Mouse (Mus musculus): ENCODE data around the gene Cln6. TPM values are rescaled to one million over a fixed set of nuclear protein-coding genes. Genes with fewer than 3 reads are reported as not detected.
"Not testable (repeated sequence)": the region's sequence is repeated elsewhere in the genome, so short reads cannot be mapped to it uniquely, and the experiment has no call there.

Cln6 gene
- total RNA-seq, 2 experiments from 2014 or later: 10.0 to 11.9 TPM

DNA sequence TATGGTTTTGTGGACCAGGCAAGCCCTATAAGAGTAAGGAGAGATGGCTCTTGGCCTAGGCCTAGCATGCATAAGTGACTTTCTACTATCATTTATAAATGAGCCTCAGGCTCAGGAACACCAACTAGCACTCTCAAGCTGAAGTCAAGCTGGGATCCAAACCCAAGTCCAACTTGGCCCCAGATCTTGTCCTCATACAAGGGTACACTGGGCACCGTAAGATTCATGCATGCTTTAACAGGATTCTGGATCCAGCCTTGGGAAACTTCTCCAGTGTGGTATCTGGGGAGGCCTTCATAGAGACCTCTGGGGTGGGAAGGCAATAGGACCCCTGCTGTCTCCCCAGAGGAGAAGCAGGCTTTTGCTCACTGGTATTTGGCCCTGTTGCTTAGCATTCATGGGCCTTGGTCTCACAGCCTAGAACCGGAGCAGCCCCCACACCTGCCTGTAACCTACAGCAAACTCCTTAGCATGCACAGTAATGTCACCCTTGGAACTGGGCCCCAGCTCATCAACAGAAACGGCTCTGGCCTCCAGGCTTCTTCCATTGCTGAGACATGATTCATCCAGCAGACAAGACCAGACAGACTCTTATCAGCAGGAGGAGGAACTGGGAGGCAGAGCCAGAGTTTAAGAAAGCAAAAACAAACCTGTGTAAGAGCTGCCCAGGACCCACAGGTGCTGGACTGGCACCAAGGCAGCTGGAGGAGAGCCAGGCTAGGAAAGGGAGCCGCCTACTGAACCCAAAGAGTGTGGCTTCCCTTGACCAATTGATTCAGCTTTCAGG, 20.6 kb upstream of the Cln6 start:
- intact Hi-C loops (cut with DNase I): no loop called here
- Histone ChIP-seq H3K27ac (no peak overlapping the region), H3K4me3 (no peak overlapping the region)
- no peak for DNase-seq (ENCODE audit: extremely low spot score in 1 of 2, low spot score in 2 of 2)
- TF ChIP-seq CTCF (IDR thresholded peaks at IDR 0.05): no peak

DNA sequence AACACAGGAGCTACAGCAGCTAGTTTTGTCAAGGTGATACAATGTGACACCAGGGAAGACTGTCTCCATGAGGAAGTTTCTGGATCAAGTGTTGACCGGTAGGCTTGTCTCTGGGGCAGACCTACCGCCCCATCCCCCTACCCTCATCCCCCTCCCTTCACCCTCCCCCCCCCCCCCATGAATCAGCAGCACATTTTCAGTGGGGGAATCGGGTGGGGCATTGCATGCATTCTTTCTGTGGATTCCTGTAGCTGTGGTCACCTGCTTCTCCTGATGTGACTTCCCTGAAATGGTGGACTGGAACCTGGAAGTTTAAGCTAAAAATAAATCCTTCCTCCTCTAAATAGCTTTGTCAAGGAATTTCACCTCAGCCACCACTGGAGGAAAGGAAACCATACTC, 19.1 kb upstream of the Cln6 start:
- intact Hi-C loops (cut with DNase I): no loop called here
- Histone ChIP-seq H3K4me3 (no peak overlapping the region), H3K27ac (no peak overlapping the region)
- TF ChIP-seq CTCF (IDR thresholded peaks at IDR 0.05): no peak
- no peak for DNase-seq (ENCODE audit: extremely low spot score in 1 of 2, low spot score in 2 of 2)

DNA sequence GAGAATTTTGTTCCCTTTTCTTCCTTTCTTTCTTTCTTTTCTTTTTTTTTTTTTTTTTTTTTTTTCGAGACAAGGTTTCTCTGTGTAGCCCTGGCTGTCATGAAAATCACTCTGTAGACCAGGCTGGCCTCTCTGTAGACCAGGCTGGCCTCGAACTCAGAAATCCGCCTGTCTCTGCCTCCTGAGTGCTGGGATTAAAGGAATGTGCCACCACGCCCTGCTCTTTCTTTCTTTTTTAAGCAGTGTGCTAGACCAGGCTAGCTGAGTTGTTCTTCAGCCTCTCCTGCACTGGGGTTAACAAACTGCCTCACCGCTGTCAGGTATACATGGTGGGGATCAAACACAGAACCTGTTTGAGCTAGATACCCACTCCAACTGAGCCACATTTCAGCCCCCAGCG, 18.7 kb upstream of the Cln6 start:
- H3K27ac ChIP-seq: not testable (repeated sequence)
- intact Hi-C loops (cut with DNase I): loop anchor here (10.0 kb wide), 1 partner anchor 75 kb away; no protein-coding TSS in a partner anchor

DNA sequence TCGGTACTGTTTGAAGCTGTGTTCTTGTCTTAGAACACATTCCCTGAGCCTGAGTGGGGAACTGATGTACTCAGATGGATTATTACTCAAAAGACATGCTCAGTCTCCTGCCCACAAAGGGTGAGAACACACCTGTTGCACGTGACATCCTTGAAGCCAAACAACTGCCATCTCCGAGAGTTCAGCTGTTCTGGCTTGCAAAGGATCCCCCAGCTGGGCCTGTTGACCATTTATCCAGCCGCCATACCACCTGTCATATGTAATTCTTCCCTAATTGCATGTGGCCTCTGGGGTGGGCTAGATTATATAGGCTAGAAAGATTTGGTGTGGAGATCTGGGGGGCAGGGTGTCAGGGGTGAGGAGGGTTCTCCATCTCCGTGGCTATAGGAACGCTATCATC, 17.8 kb upstream of the Cln6 start:
- intact Hi-C loops (cut with DNase I): loop anchor here (10.0 kb wide), 1 partner anchor 76 kb away; no protein-coding TSS in a partner anchor
- Histone ChIP-seq H3K4me3 (no peak overlapping the region), H3K27ac (no peak overlapping the region)
- no peak for DNase-seq (ENCODE audit: extremely low spot score in 1 of 2, low spot score in 2 of 2)
- no peak for TF ChIP-seq CTCF (IDR thresholded peaks at IDR 0.05)

More for the DNA sequence above, 18.7 kb upstream of the Cln6 start:
- not testable (repeated sequence) for DNase-seq (ENCODE audit: extremely low spot score in 1 of 2, low spot score in 2 of 2); H3K4me3 ChIP-seq

DNA sequence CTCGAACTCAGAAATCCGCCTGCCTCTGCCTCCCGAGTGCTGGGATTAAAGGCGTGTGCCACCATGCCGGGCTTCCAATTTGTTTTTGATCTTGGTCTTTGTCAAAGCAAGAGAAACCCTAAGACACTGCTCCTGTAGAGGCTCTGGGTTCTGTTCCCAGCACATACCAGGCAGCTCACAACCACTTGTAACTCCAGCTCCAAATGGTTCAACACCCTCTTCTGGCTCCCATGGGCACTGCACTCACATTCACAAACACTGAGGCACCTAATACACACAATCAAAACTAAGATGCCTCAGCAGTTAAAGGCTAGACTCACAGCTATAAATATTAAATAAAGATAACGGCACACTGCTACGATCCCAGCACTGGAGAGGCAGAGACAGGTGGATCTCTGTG, 16.8 kb upstream of the Cln6 start:
- intact Hi-C loops (cut with DNase I): loop anchor here (10.0 kb wide), 1 partner anchor 77 kb away; no protein-coding TSS in a partner anchor
- DNase-seq (ENCODE audit: extremely low spot score in 1 of 2, low spot score in 2 of 2): no peak

DNA sequence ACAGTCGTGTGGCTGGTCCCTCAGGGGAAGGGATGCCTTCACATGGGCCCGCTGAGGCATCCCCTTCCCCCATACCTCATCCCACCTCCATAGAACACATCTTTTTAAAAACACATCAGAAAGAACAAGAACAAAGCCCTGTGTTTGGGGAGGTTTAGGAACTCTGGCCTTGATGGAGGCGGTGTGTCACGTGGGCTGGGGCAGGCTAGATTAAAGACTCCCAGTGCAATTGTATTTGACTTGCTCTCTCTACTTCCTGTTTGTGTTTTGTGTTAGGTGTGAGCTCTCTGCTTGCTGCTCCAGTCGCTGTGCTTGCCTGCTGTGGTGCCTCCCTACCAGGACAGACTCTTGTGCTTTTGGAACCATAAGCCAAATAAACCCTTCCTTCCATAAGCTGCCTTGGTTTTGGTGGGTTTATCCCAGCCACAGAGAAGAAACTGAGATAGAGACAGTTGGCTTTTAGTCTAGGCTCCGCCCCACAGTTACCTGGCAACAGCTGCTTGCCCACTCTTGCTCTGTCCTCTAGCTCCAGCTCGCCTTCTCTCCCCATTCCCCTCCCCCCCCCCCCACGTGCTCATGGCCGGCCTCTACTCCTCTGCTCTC, 12.7 kb upstream of the Cln6 start:
- no peak overlapping the region for H3K4me3 ChIP-seq
- no peak overlapping the region for H3K27ac ChIP-seq
- no peak for DNase-seq (ENCODE audit: extremely low spot score in 1 of 2, low spot score in 2 of 2)
- no peak for TF ChIP-seq CTCF (IDR thresholded peaks at IDR 0.05)
- intact Hi-C loops (cut with DNase I): loop anchor here (5.0 to 10.0 kb wide), 3 partner anchors 44 to 269 kb away; no protein-coding TSS in a partner anchor

More for the DNA sequence above, 16.8 kb upstream of the Cln6 start:
- TF ChIP-seq CTCF (IDR thresholded peaks at IDR 0.05): no peak; the same call in 1 of the 2 replicates
- no peak overlapping the region for H3K27ac ChIP-seq
- H3K4me3 ChIP-seq: no peak overlapping the region

DNA sequence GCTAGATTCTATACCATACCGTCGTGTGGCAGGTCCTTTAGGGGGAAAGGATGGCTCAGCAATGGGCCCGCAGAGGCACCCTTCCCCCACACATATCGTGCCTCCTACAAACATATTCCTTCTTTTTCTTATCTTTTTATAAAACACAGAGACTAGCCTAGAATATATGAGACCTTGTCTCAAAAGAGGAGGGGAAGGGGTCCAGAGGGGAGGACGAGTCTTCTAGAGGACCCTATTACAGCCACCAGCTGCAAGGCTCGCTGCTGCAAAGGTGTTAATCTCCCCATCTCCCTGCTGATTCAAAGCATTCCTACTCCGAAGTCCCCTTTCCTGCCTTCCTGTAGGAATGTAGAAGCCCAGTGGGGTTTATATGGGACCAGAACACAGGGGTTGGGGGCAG, 12.1 kb upstream of the Cln6 start:
- DNase-seq (ENCODE audit: extremely low spot score in 1 of 2, low spot score in 2 of 2): no peak
- intact Hi-C loops (cut with DNase I): loop anchor here (5.0 to 10.0 kb wide), 3 partner anchors 44 to 269 kb away; no protein-coding TSS in a partner anchor
- Histone ChIP-seq H3K27ac (no peak overlapping the region), H3K4me3 (no peak overlapping the region)
- TF ChIP-seq CTCF (IDR thresholded peaks at IDR 0.05): no peak

DNA sequence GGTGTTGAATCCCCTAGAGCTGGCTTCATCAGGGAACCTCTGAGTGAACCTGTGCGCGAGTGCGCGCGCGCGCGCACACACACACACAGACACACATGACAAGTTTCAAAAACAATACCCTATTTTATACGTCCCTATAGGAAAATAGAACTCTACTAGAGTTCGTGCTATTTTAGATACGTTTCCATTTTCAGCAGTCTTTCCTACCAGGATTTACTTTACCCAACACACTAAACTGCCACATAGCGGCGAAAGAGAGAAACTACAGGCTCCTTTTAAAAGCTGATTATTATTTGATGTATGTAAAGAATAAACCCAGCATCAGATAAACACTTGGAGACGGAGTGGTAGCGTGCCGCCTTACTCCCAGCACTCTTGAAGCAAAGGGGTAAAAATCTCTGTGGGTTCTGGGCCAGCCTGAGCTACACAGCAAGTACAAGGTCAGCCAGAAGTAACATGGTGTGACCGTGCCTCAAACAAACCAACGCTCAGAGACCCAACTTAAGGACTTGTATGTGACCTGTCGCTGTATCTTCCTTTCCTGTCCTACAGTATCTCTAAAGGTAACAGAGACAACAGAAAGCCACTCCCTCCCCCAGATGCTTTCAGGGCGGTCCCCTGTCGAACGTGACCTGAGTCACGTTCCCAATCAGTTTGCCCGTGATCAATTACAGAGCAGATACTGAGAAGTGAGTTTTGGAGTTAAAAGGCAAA, 10.5 kb upstream of the Cln6 start:
- DNase-seq (ENCODE audit: extremely low spot score in 1 of 2, low spot score in 2 of 2): no peak
- intact Hi-C loops (cut with DNase I): loop anchor here (1.0 to 10.0 kb wide), 4 partner anchors 17 to 271 kb away; partner anchors contain the start of gene Fem1b
- Histone ChIP-seq H3K27ac (peak overlapping the region; percentile 80), H3K4me3 (peak overlapping the region; percentile 37)
- TF ChIP-seq CTCF (IDR thresholded peaks at IDR 0.05): peak; percentile 75

DNA sequence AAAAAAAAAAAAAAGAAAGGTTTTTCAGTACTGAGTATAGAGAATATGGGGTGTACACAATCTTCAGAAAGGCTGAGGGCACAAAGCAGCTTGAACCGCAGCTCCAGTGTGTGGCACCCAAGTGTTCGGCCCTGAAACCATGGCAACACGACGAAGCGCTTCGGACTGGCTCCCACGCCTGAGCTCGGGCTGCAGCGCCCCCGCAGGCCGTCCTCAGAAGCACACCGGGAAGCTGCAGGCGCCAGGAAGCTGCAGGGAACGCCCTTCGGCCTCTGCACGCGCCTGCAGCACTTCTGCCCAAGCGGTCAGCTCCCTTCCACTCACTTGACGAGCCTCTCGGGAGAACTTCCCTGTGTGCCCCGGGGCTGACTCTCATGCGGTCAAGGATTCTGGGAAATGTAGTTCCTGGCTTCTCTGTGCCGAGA, 9.9 kb upstream of the Cln6 start:
- Histone ChIP-seq H3K27ac (peak overlapping the region; percentile 80), H3K4me3 (peak overlapping the region; percentile 37)
- peak; percentile 94 to 96 for DNase-seq (ENCODE audit: extremely low spot score in 1 of 2, low spot score in 2 of 2)
- TF ChIP-seq CTCF (IDR thresholded peaks at IDR 0.05): peak; percentile 80
- intact Hi-C loops (cut with DNase I): loop anchor here (1.0 to 10.0 kb wide), 4 partner anchors 17 to 271 kb away; partner anchors contain the start of gene Fem1b

DNA sequence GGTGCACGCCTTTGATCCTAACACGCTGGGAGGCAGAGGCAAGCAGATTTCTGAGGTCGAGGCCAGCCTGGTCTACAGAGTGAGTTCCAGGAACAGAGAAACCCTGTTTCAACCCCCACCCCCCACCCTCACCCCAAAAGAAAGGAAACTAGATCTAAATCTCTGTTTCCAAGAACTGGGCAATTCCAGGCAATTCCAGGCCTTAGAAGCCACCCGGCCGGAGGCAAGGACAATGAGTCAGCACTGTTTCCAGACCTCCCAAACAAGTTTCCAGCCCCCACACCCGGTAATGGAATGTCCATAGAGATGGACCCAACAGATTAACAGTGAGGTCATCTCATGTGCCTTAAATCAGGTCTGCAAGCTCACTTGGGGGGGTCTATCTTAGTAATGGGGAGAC, 8.7 kb upstream of the Cln6 start:
- TF ChIP-seq CTCF (IDR thresholded peaks at IDR 0.05): no peak
- intact Hi-C loops (cut with DNase I): loop anchor here (5.0 to 10.0 kb wide), 3 partner anchors 48 to 273 kb away; no protein-coding TSS in a partner anchor
- DNase-seq (ENCODE audit: extremely low spot score in 1 of 2, low spot score in 2 of 2): no peak
- Histone ChIP-seq H3K27ac (no peak overlapping the region), H3K4me3 (no peak overlapping the region)

DNA sequence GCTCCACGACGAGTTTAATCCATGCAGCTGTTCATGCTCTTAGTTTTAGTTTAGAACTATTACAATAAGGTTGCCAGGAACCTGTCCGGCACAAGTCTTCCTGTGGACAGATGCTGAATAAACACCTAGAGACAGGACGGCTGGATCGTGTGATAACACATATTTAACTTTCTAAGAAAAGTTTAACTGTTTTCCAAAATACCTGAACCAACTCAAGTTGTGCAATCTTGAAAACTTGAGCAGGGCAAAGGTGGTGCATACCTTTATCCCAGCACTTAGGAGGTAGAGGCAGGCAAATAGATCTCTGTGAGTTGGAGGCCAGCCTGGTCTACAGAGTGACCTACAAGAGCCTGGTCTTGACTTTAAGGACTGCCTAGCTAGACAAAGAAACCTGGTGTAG, 3.7 kb upstream of the Cln6 start:
- DNase-seq (ENCODE audit: extremely low spot score in 1 of 2, low spot score in 2 of 2): no peak
- no peak for TF ChIP-seq CTCF (IDR thresholded peaks at IDR 0.05)
- Histone ChIP-seq H3K4me3 (no peak overlapping the region), H3K27ac (no peak overlapping the region)
- intact Hi-C loops (cut with DNase I): no loop called here
